Mouse (Mus musculus): Measurements from ENCODE around the gene Btf3l4.

DNA sequence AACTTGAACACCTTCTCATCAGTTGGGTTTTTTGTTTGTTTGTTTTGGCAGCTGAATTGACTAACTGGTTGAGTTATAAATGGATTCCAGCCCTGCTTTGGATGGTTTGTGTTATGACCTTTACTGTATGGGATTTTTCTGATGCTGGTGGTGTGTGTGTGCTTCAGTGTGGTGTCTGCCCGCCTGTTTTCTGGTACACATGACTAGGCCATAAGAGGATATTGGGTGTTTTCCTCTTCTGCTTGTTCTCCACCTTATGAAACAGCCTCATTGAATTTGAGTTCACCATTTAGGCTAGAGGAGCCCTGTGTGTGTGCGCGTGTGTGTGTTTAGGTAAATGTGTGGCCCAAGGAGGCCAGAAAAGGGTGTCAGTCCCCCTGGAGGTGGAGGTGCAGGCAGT, 2.1 kb upstream of the Btf3l4 start:
- TF ChIP-seq GATA1 (IDR thresholded peaks at IDR 0.05; ENCODE audit: borderline replicate concordance, low read length): no peak
- no peak for TF ChIP-seq CTCF (IDR thresholded peaks at IDR 0.05; ENCODE audit: low read depth, low read length)
